Mouse (Mus musculus): ENCODE data around the gene A230072I06Rik. TPM values are rescaled to one million over a fixed set of nuclear protein-coding genes. Genes with fewer than 3 reads are reported as not detected.
A peak's percentile ranks its signal among the peaks of the same experiment; 100 is the strongest.

A230072I06Rik gene
- polyA plus RNA-seq, 1 experiment from 2014 or later, result not detected

DNA sequence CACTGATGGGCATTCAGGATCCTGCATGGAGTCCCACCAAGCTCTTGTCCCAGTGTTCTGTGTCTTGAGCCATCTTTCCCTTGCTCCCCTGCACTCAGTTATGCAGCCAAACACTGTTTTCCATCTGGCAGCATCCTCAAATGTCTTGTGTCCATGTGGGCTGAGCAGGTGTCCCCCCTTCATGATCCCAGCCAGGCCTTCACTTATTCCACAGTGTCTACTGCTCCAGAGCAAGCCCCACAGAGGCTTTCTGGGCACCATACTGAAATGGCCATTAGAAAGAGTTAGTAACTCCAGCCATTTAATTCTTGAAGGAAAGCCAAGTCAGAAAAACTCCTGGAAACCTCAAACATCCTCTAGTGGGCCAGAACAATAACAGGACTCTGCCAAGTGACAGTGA, 11.9 kb downstream of the A230072I06Rik start:
- H3K27ac ChIP-seq, result no peak overlapping the region
- H3K27me3 ChIP-seq (ENCODE audit: insufficient read depth, poor library complexity, severe bottlenecking), result peaks cover 35% of the 10 kb centered on the region
- H3K36me3 ChIP-seq, result no peaks in the 10 kb centered on the region
- H3K9me3 ChIP-seq, result 0 out of 2 replicates have a peak, but pooled peaks cover 2% of the 10 kb centered on the region
- H3K4me1 ChIP-seq (replicated peaks), result peaks cover 10% of the 10 kb centered on the region
- no peak overlapping the region for H3K4me3 ChIP-seq
- no peak for DNase-seq (ENCODE audit: low spot score)

DNA sequence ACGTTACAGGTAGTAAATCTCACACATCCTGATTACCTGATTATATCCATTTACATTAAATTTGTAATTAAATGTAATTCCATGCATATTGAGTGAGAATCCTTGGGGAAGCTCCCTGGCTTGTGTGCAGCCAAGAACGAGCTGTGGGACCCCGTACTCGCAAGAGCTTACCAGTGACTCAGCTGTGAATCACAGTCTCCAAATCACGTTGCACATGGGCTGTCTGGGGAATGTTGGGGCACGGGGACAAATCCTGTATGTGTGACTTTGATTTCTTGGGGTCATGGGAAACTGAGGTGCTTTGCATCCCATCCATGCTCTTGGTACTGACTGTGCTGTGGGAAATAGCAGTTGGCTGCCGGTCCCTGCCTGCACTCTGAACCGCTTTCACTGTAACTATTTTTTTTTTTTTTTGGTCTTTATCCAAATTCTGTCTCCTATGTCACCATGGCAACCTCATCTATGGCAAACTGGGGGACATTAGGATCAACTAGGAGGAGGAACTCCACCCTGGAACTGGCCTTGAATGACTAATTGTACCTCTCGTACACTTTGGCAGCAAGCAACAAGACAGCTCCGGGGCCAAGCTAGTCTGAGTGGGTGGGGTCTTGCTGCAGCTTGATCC, 19.8 kb downstream of the A230072I06Rik start:
- Histone ChIP-seq H3K27me3 (ENCODE audit: insufficient read depth, poor library complexity, severe bottlenecking) (peaks cover 60% of the 10 kb centered on the region), H3K36me3 (no peaks in the 10 kb centered on the region), H3K4me3 (no peak overlapping the region), H3K9me3 (no peaks in the 10 kb centered on the region), H3K4me1 (replicated peaks) (peaks cover 27% of the 10 kb centered on the region), H3K27ac (no peak overlapping the region)
- WGBS, result 82% methylated on average over 10 of the region's 10 CpGs
- DNase-seq (ENCODE audit: low spot score), result no peak

DNA sequence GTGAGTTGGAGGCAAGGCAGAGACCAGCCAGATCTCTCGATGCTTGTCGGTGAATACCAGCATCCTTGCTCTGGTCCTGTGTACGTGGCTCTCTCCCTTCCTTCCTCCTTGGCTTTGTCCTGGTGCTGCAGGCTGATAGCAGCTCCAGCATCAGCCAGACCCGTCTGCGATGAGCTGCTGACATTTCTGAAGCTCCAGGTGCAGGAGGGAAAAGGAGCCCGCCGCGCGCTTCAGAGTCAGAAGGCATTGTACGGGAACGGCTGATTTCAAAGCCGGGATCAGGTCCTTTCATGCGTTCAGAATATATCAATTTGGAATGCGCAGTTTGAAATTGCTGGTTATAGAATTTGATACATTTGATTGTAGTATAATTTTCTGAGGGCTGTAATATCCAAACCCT, 23.4 kb downstream of the A230072I06Rik start:
- WGBS, result 69% methylated on average over 14 of the region's 14 CpGs
- Histone ChIP-seq H3K4me3 (no peak overlapping the region), H3K4me1 (replicated peaks) (peaks cover 20% of the 10 kb centered on the region), H3K27me3 (ENCODE audit: insufficient read depth, poor library complexity, severe bottlenecking) (peaks cover 76% of the 10 kb centered on the region), H3K27ac (0 out of 2 replicates have a peak overlapping the region, but pooled peaks have one; percentile 2), H3K9me3 (no peaks in the 10 kb centered on the region), H3K36me3 (no peaks in the 10 kb centered on the region)
- no peak for DNase-seq (ENCODE audit: low spot score)

DNA sequence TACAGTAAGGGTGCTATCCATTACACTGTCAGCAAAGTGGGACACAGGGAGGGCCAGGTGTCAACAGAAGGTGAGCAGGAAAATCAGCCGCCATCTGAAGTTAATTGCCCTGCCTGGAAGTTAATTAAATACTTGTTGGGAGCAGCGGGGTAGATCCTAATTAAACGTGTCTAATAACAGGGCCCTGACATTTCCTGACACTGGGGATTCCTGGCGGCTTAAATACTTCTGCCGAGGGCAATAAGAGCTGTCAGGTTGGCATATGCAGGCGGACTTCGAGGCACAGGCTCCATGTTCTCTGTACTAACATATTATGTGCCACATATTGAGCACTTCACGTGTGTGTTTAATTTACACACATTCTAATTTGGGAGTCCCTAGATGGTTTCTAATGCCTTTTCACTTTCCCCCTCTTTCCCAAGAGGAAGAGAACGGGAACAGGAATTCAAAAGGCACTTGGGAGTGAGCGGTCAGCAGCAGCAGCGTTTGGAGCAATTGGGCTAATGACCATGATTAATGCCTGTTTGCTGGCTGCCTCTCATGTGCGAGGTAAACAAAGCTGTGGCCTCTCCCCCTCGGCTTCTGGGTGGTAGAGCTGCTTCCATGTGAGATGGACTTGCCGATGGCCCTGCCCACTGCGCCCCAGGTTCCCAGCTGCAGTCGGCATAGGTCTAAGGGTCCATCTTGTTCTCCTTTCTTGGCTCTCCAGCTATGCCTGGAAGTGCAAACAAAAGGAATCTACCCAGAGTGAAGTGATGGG, 34.5 kb downstream of the A230072I06Rik start:
- DNase-seq (ENCODE audit: low spot score), result no peak
- WGBS, result 63% methylated on average over 16 of the region's 16 CpGs
- Histone ChIP-seq H3K4me1 (replicated peaks) (peaks cover 16% of the 10 kb centered on the region), H3K27ac (no peak overlapping the region), H3K4me3 (no peak overlapping the region), H3K9me3 (peaks cover 4% of the 10 kb centered on the region; the same call in 1 of the 2 replicates), H3K36me3 (no peaks in the 10 kb centered on the region), H3K27me3 (ENCODE audit: insufficient read depth, poor library complexity, severe bottlenecking) (peaks cover 82% of the 10 kb centered on the region)

DNA sequence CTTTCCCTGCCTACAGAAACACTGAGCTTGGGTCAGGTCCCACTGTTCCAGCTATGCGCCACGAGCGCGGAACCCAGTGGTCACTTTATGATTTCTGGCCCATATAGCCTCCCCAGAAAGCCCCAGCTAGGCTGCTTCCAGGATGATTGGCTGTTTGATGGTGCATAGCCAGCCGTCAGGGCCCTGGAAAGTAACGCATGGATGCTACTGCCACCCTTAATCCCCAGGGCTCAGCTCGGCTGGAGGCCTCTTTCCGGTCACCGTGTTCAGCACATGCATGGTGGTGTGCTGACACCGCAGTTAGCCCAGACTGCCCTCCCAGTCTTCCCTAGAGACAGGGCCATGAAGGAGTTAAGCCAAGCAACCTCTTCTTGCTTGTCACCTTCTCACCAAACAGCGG, 35.6 kb downstream of the A230072I06Rik start:
- WGBS, result 68% methylated on average over 11 of the region's 11 CpGs
- Histone ChIP-seq H3K27me3 (ENCODE audit: insufficient read depth, poor library complexity, severe bottlenecking) (peaks cover 88% of the 10 kb centered on the region), H3K4me3 (no peak overlapping the region), H3K27ac (no peak overlapping the region), H3K4me1 (replicated peaks) (peaks cover 16% of the 10 kb centered on the region), H3K36me3 (no peaks in the 10 kb centered on the region), H3K9me3 (no peaks in the 10 kb centered on the region)
- DNase-seq (ENCODE audit: low spot score), result no peak

DNA sequence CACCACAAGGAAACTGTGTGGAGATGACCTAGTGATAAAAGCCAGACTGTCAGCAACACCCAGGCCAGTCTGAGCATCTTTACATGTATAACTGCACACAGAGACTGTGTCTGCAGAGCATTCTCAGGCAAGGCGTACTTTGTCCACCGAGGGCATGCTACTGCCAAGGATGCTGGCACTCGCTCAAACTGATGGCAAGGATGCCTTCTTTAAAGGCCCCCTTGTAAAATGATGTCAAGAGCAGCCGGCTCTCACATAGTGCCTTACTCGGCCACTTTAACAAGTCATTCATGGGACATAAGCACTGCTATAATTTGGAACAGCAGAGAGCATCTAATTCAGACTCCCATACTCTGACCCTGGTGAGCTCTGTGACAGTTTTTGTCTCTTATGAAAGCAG, 36.6 kb downstream of the A230072I06Rik start:
- Histone ChIP-seq H3K27ac (no peak overlapping the region), H3K36me3 (no peaks in the 10 kb centered on the region), H3K27me3 (ENCODE audit: insufficient read depth, poor library complexity, severe bottlenecking) (peaks cover 96% of the 10 kb centered on the region), H3K9me3 (no peaks in the 10 kb centered on the region), H3K4me1 (replicated peaks) (peaks cover 16% of the 10 kb centered on the region), H3K4me3 (no peak overlapping the region)
- no peak for DNase-seq (ENCODE audit: low spot score)
- 87% methylated on average over 5 of the region's 5 CpGs for WGBS

DNA sequence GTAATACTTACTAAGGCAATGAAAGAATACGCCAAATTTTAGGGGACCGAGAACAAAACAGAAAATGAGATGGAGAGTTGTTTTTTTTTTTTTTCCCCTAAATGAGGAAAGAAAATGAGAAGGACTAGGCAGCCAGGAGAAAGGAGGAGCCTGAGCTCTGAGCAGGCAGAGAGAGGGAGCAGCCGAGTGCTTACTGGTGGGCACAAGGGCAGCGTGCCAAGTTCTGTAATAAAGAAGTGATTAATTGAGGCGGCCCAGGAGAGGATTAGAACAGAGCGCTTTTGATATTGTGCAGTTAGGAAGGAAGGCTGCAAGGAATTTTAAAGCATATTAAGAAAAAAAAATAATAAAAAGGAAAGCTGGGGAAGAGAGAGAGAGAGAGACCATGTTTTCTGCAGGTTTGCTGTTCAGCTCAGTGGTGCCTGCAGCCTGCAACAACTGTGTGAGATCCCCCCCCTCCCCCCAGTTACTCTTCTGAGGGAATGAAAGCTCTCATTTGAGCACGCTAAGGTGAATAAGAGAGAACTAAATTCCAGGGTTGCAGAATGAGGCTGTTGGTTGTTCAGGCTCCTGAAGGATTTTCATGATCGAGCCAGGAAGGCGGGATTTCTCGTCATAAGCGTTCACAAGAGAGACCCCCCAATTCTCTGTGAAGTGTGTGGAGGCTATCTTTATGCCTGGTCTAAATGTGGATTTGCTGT, 41.3 kb downstream of the A230072I06Rik start:
- 87% methylated on average over 11 of the region's 11 CpGs for WGBS
- no peak overlapping the region for H3K27ac ChIP-seq
- DNase-seq (ENCODE audit: low spot score), result no peak

DNA sequence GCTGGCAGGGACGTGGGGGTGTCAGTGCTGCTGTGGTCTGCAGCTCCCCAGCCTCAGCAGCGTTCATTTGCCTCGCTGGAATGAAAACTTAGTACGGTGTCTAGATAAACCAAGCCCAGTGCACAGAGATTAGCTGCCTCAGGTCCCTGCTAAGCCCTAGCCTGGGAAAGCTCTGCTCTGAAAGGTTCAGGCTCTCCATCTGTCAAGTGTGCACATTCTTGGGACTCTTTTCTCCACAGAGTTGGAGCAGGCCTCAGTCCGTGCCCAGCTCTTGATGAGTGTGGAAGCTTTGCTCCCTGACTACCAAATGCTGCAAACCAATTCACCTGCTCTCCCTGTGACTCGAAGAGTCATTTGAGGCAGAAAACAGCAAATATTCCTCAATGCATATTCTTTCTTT, 43.5 kb downstream of the A230072I06Rik start:
- DNase-seq (ENCODE audit: low spot score), result no peak
- no peaks in the 10 kb centered on the region for H3K36me3 ChIP-seq
- H3K4me1 ChIP-seq (replicated peaks), result peaks cover 44% of the 10 kb centered on the region
- no peak overlapping the region for H3K27ac ChIP-seq
- H3K27me3 ChIP-seq (ENCODE audit: insufficient read depth, poor library complexity, severe bottlenecking), result peaks cover 97% of the 10 kb centered on the region
- 82% methylated on average over 6 of the region's 6 CpGs for WGBS
- no peaks in the 10 kb centered on the region for H3K9me3 ChIP-seq
- no peak overlapping the region for H3K4me3 ChIP-seq

More for the DNA sequence above, 41.3 kb downstream of the A230072I06Rik start:
- Histone ChIP-seq H3K27me3 (ENCODE audit: insufficient read depth, poor library complexity, severe bottlenecking) (peaks cover 100% of the 10 kb centered on the region), H3K4me1 (replicated peaks) (peaks cover 27% of the 10 kb centered on the region), H3K9me3 (no peaks in the 10 kb centered on the region), H3K36me3 (no peaks in the 10 kb centered on the region), H3K4me3 (no peak overlapping the region)

DNA sequence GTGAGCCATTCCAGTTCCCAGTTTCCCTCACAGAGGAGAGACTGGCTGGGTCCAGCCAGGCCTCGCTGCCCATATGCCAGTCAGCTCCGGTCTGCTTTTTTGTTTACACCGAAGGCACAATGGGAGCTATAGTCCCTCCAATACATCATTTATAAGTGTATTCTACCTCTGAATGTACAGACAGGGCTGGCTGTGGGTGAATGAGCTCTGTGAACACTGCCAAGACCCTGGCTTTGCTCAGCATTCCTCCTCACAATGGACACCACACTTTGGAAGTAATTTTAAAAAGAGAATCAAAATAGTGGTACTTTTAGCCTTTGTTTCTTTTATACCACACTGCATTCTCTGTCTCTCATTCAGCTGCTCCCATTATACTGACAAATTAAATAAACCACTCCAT, 44.6 kb downstream of the A230072I06Rik start:
- no peak overlapping the region for H3K4me3 ChIP-seq
- H3K4me1 ChIP-seq (replicated peaks), result peaks cover 55% of the 10 kb centered on the region
- no peaks in the 10 kb centered on the region for H3K36me3 ChIP-seq
- 61% methylated on average over 3 of the region's 3 CpGs for WGBS
- H3K9me3 ChIP-seq, result no peaks in the 10 kb centered on the region
- peak overlapping the region; percentile 35; the same call in 1 of the 2 replicates for H3K27ac ChIP-seq
- DNase-seq (ENCODE audit: low spot score), result no peak
- H3K27me3 ChIP-seq (ENCODE audit: insufficient read depth, poor library complexity, severe bottlenecking), result peaks cover 97% of the 10 kb centered on the region

DNA sequence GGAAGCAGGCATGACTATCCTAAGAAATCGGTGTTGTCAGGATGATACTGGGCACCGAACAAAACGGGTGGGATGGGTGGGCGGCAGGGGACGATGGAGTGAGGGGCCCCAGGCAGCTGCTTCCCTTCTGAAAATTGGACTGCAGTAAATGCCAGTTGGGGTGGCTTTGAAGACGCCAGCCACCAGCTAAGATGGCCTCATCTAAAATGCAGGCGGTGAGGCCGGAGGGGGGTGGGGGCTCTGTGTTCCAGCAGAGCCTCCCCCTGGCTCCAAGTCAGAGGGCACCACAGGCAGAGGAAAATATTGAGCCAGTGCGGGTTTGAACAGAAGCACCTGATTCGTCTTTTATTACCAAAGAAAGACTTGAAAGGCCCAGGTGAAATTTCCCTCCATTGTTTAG, 45.9 kb downstream of the A230072I06Rik start:
- H3K27ac ChIP-seq, result peak overlapping the region; percentile 57
- DNase-seq (ENCODE audit: low spot score), result no peak
- peaks cover 60% of the 10 kb centered on the region for H3K4me1 ChIP-seq (replicated peaks)
- H3K36me3 ChIP-seq, result no peaks in the 10 kb centered on the region
- peaks cover 97% of the 10 kb centered on the region for H3K27me3 ChIP-seq (ENCODE audit: insufficient read depth, poor library complexity, severe bottlenecking)
- H3K4me3 ChIP-seq, result no peak overlapping the region
- 25% methylated on average over 10 of the region's 10 CpGs for WGBS
- H3K9me3 ChIP-seq, result no peaks in the 10 kb centered on the region

DNA sequence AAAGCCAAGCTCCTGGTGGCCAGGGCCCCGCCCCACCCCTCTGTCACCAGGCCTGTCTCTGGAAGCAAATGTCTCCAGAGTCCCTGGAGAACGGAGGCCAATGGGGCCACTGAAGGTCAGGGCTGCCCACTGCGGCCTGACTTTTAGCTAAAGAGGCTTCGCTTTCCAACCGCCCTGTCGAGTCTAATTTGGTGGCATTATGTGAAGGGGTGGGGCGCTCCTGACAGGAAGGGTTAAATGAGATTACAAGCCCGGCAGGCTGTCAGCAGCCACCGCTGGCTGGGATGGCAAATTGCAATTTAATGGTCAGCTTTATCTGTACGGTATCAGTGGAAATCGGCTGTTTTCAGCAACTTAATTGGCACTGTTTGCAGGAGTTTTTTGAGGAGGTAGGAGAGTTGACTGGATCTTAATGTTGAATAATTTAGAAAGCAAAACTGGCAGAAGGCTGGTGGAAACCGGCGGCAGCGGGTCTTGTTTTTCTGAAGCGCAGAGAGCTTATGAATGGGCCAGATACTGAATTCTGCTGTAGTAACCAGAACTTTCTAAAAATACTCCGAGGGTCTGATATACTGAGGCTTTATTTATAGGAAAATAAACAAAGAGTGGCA, 46.5 kb downstream of the A230072I06Rik start:
- peaks cover 65% of the 10 kb centered on the region for H3K4me1 ChIP-seq (replicated peaks)
- no peaks in the 10 kb centered on the region for H3K9me3 ChIP-seq
- H3K27ac ChIP-seq, result peak overlapping the region; percentile 57
- no peaks in the 10 kb centered on the region for H3K36me3 ChIP-seq
- 21% methylated on average over 16 of the region's 16 CpGs for WGBS
- peaks cover 97% of the 10 kb centered on the region for H3K27me3 ChIP-seq (ENCODE audit: insufficient read depth, poor library complexity, severe bottlenecking)
- DNase-seq (ENCODE audit: low spot score), result peak; percentile 78
- H3K4me3 ChIP-seq, result 0 out of 2 replicates have a peak overlapping the region, but pooled peaks have one; percentile 6

DNA sequence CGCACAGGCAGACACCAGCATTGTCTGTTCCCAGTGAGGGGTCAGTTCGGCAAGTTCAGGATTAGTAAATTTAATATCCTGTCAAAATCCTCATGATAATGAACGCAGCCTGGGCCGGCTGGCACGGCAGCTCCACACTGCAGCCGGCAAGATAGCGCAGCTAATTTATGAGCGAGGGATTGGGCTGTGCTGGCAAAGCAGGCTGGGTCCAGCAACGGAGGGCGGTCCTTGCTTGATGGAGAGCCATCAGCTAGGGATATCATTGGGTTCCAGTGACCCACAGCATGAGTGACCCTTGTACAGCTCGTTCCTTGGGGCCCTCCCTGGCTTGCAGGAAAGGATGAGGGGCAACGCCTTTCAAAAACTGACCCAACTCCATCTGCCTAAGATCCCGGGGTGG, 48.6 kb downstream of the A230072I06Rik start:
- no peaks in the 10 kb centered on the region for H3K9me3 ChIP-seq
- H3K27me3 ChIP-seq (ENCODE audit: insufficient read depth, poor library complexity, severe bottlenecking), result peaks cover 97% of the 10 kb centered on the region
- DNase-seq (ENCODE audit: low spot score), result no peak
- H3K36me3 ChIP-seq, result no peaks in the 10 kb centered on the region
- H3K4me1 ChIP-seq (replicated peaks), result peaks cover 64% of the 10 kb centered on the region
- peak overlapping the region; percentile 50 for H3K27ac ChIP-seq
- no peak overlapping the region for H3K4me3 ChIP-seq
- WGBS, result 68% methylated on average over 13 of the region's 13 CpGs

Data from hindbrain, embryonic 10.5 days (tissue).